Mouse (Mus musculus) left cerebral cortex, postnatal 10 days (tissue): ENCODE measurements around the gene Epb41l1. TPM values are rescaled to one million over a fixed set of nuclear protein-coding genes. Genes with fewer than 3 reads are reported as not detected.

Experiments used
- DNase-seq, 2 experiments: peaks; one replicate each; pipeline ENCODE4 v3.0.0; 2021 to 2022; ENCODE audit warnings: low spot score in 2 of 2, mixed read lengths in 1 of 2; ENCODE audit errors: extremely low spot score in 1 of 2
- intact Hi-C: fragments of 180-260 bp; cut with DNase I; formaldehyde crosslinking; loops from one replicate; pipeline ENCODE4 v1.15.1; 2025
- total RNA-seq, 2 experiments: library from RNA; stranded (reverse); gene quantifications; 2 replicates each; pipeline ENCODE4 v1.2.3; 2021

The Epb41l1 gene
- total RNA-seq, 2 experiments from 2014 or later = 269 to 284 TPM

DNA sequence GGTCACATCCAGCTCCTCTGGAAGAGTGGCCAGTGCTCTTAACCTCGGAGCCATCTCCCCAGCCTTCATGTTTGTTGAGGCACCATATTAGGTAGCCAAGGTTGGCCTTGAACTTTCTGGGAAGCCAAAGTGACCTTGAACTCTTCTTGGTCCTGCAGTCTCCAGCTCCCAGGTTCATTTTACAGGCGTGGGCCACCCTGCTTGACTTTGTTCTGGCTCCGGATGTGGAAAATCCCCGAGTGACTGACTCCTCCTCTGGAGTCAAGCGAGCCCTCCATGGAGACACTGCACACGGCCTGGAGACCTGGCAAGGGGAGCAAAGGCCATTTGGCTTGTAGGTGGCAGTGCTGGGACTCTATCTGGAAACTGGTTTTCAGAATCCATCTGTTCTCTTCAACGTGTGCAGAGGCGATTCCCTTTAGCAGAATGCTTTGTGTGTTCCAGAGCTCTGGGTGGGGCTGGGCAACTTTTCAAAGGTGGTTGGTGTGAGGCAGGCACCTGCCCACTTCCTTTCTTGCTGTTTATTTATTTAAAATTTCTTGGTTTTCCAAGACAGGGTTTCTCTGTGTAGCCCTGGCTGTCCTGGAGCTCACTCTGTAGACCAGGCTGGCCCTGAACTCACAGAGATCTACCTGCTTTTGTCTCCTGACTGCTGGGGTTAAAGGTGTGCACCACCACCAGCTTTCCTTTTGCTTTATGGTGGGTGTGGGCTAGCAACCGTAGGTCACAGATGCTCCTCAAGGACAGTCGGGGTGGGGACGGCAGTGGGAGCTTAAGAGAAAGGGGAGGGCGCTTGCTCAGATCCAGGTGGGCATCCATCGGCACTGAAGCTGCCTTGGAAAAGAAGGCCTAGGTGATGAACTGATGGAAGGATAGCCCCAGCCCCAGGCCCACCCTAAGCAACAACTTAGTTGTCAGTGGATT is 30.8 kb downstream of the Epb41l1 start:
- intact Hi-C loops = no loop called here

DNA sequence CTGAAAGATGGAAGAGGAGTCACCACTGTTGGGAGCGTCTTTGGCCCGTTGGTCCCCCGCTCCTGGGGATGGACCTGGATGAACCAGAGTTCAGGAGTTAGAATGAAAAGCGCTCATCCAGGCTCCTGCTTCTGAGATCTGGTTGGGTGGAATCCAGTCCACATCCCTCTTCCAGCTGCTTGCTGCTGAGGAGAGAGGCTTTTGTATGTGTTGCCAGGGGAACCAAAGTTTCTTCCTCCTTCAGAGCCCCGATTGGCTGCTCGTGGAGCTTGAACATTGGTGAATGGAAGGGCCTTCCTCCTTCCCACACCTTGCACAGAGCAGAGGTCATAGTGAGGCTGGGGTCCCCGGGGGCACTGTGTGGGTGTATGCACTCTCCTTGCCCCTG is 31.4 kb downstream of the Epb41l1 start:
- DNase-seq = no peak
- intact Hi-C loops = no loop called here

More for the DNA sequence above, 30.8 kb downstream of the Epb41l1 start:
- DNase-seq = no peak

GRCm38 (mm10) chr2:156453822-156454221 is 33.1 kb downstream of the Epb41l1 start:
- intact Hi-C loops = no loop called here

GRCm38 (mm10) chr2:156455508-156456108 is 34.9 kb downstream of the Epb41l1 start:
- intact Hi-C loops = no loop called here
- no peak for DNase-seq

More at GRCm38 (mm10) chr2:156453822-156454221, 33.1 kb downstream of the Epb41l1 start:
- peak in 1 of 2 experiments; percentile 80 for DNase-seq

DNA sequence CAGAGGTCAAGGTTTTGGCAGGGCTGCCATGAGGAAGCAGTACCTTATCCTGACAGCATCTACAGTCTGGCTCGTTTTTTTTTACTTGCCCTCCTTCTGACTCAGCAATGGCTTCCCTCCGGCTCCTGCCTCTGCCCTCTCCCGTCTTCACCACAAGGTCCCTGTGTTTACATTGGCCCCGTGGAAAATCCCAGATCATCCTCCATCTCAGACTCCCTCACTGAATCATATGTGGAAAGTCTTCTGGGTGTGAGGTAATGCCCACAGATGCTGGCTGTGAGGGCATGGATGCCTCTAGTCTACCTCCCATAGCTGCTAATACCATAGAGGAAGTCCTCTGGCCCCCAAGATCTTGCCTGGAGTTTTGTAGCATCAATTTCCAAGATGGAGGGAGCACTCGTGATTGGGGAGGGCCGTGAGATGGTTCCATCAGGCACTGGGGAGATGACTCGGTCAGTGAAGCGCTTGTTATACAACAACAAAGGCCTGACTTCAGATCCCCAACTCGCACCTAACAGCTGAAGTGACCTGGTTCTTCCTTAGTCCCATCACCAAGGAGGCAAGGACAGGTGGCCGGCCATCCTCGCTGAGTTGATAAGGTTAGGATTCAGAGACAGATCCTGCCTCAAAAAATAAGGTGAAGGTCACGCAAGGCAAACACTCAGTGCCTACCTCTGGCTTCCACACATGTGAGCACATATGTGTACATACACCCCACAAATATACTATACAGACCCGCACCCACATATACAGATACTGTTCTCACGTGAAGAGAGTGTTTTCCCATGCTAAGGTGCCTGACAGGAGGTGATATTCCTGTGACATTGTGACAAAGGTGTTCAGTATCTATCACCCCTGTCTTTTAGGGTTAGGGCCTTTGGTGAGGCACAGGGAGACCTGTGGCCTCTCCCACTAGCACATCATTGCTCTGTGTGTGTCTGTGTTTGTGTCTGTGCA is 36.0 kb downstream of the Epb41l1 start:
- DNase-seq = no peak
- intact Hi-C loops = no loop called here

DNA sequence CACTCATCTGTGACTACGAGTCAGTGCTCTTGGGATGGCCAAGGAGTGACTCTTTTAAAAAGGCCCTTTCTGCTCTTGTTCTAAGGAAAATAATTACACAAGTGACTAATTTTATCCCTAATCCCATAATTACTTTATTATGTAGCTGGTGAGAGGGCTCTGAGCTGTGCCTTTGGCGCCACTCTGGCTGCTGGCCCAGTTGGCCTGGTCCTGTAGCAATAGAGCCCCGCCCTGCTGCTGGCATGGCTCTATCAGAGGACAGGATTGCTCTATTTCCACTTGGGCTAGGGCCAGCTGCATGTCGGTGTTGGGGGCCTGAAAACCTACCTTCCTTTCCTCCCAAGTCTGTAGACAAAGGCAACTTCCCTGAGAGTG is 36.6 kb downstream of the Epb41l1 start:
- no peak for DNase-seq

GRCm38 (mm10) chr2:156460470-156460869 is 39.8 kb downstream of the Epb41l1 start:
- intact Hi-C loops = no loop called here
- peak in 1 of 2 experiments; percentile 75 for DNase-seq

More for the DNA sequence above, 36.6 kb downstream of the Epb41l1 start:
- intact Hi-C loops = no loop called here

DNA sequence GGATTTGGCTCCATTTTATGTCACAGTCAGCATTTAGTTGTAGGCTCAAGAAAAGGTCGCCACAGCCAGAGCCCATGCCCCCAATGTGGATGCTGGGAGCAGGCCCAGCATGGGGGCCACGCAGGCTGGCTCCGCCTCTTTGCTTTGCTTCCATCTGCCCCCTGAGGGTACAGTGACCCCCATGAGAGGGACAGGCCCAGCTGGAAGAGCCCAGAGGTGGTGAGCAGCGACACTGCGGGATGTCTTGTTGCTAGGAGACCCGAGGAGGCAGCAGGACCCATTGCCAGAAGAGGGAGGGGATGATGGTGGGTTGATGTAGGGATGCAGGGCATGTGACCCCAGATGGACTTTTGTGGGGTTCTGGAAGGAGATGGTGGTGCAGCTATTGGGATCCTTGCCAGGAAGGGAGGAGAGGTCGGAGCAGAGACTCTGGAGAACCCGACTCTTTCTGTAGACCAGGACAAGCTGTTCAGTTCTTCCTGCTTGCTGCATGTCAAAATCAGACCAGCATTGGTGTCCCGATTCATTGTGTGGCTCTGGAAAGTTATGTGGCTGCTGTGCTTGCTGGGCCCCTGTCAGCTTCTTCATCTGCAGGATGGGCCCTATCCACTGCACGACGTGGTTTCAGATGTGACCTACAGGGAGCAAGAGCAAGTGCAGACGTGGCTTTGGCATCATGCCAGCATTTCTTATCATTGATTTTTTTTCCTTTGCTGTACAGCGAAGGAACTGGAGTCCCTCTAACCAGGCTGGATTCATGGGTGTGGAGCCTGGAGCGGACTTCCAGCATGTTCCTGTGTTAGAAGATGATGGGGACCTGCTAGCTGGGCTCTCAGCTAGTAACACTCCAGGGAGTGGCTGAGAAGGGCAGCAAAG is 41.7 kb downstream of the Epb41l1 start:
- intact Hi-C loops = no loop called here
- DNase-seq = no peak

- intact Hi-C loops = no loop called here
- no peak for DNase-seq
These were observed 43.7 kb downstream of the Epb41l1 start for GRCm38 (mm10) chr2:156464416-156464815.

GRCm38 (mm10) chr2:156467538-156467937 is 46.8 kb downstream of the Epb41l1 start:
- no peak for DNase-seq
- intact Hi-C loops = no loop called here

DNA sequence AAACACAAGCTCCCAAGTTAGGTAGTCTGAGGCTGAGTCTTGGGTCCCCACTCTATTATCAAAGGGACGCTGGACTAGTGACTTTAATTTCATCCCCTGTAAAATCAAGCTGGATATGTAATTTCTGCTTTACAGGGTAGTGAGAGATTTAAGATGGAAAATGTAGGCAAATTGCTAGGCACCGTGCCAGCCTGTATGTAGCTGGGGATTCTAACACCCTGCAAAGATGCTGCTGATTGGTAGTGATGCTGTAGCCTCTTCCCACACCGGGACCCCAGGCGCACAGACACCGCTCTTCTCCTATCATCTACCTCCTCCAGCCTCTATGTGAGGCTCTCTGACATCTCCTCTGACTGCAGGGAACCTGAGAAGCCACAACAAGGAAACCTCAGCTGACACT is 48.2 kb downstream of the Epb41l1 start:
- DNase-seq = no peak
- intact Hi-C loops = no loop called here

DNA sequence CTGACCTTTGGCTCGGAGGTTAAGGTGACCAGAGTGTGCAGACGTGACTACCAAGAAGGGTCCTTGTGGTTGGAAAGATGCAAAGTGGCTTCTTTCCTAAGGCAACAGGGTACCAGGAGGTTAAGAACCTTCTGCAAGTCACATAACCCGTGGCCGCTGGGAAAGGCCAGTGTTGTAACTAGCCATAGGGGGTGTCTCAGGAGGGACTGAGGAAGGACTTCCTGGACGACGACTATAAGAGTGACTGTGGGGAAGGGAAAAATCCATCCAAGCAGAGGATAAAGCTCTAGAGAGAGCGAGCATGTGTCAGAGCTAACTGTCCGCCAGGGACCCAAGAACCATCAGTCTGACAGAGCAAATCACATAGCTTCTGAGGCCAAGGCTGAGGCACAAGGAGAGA is 48.8 kb downstream of the Epb41l1 start:
- intact Hi-C loops = no loop called here
- no peak for DNase-seq

GRCm38 (mm10) chr2:156470938-156471337 is 50.2 kb downstream of the Epb41l1 start:
- no peak for DNase-seq
- intact Hi-C loops = no loop called here

GRCm38 (mm10) chr2:156472336-156472735 is 51.6 kb downstream of the Epb41l1 start:
- intact Hi-C loops = no loop called here
- no peak for DNase-seq

- intact Hi-C loops = no loop called here
- peak in 1 of 2 experiments; percentile 63 for DNase-seq
These were observed 53.0 kb downstream of the Epb41l1 start for GRCm38 (mm10) chr2:156473696-156474095.

GRCm38 (mm10) chr2:156474111-156474510 is 53.4 kb downstream of the Epb41l1 start:
- intact Hi-C loops = no loop called here

DNA sequence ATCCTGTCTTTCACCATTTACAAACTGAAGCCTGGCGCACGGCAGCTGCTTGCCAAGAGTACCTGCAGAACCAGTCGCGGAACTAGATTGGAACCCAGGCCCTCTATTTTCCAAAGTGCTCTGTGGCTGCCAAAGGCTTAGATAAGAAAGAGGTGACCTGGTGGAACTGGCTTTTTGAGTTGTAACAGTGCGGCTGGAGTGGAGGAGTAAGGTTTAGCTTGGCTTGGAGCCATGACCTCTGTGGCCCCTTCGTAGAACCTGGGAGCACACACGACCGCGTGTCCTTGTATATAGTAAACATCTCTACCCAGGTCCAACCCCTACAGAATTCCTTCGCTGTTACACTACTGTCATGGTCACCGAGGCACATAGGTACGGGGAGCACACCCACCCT is 54.2 kb downstream of the Epb41l1 start:
- intact Hi-C loops = no loop called here
- no peak for DNase-seq

More at GRCm38 (mm10) chr2:156474111-156474510, 53.4 kb downstream of the Epb41l1 start:
- no peak for DNase-seq
